Mouse (Mus musculus) left cerebral cortex, adult 11 months (tissue): ENCODE data around the gene Xrn1.
"Not testable (repeated sequence)": the region's sequence is repeated elsewhere in the genome, so short reads cannot be mapped to it uniquely, and the experiment has no call there.

ENCODE experiments used
- DNase-seq: peaks from one replicate; pipeline ENCODE4 v3.0.0; 2022; ENCODE audit warnings: low spot score

Gene Xrn1

GRCm38 (mm10) chr9:95954585-95955461 is at the start of gene Xrn1:
Xrn1 (plus strand) TSS chr9:95954760.
- peak; percentile 77 for DNase-seq

- DNase-seq: no peak
Observed at GRCm38 (mm10) chr9:95932855-95933254, 21.7 kb upstream of the Xrn1 start.

GRCm38 (mm10) chr9:95953658-95954057 is 902 bp upstream of the Xrn1 start:
- no peak for DNase-seq

- no peak for DNase-seq
Observed at GRCm38 (mm10) chr9:95954226-95954584, 355 bp upstream of the Xrn1 start.

- no peak for DNase-seq
Observed at GRCm38 (mm10) chr9:95957611-95958010, 3.1 kb downstream of the Xrn1 start.

- no peak for DNase-seq
Observed at GRCm38 (mm10) chr9:95958041-95958730, 3.6 kb downstream of the Xrn1 start.

- not testable (repeated sequence) for DNase-seq
Observed at GRCm38 (mm10) chr9:95958731-95959105, 4.2 kb downstream of the Xrn1 start.

GRCm38 (mm10) chr9:95959246-95959645 is 4.7 kb downstream of the Xrn1 start:
- no peak for DNase-seq

- DNase-seq: no peak
Observed at GRCm38 (mm10) chr9:95959732-95960428, 5.3 kb downstream of the Xrn1 start.

GRCm38 (mm10) chr9:95961058-95961457 is 6.5 kb downstream of the Xrn1 start:
- DNase-seq: no peak

GRCm38 (mm10) chr9:95964037-95964436 is 9.5 kb downstream of the Xrn1 start:
- DNase-seq: no peak

GRCm38 (mm10) chr9:95978279-95978678 is 23.7 kb downstream of the Xrn1 start:
- DNase-seq: no peak

GRCm38 (mm10) chr9:95979896-95980295 is 25.3 kb downstream of the Xrn1 start:
- no peak for DNase-seq

- DNase-seq: no peak
Observed at GRCm38 (mm10) chr9:95992255-95992654, 37.7 kb downstream of the Xrn1 start.

- DNase-seq: no peak
Observed at GRCm38 (mm10) chr9:96004455-96004854, 49.9 kb downstream of the Xrn1 start.

GRCm38 (mm10) chr9:96010664-96011063 is 56.1 kb downstream of the Xrn1 start:
- DNase-seq: no peak

GRCm38 (mm10) chr9:96023921-96024320 is 69.4 kb downstream of the Xrn1 start:
- no peak for DNase-seq

GRCm38 (mm10) chr9:96027913-96028312 is 73.4 kb downstream of the Xrn1 start:
- no peak for DNase-seq

GRCm38 (mm10) chr9:96028818-96029217 is 74.3 kb downstream of the Xrn1 start:
- DNase-seq: no peak

- no peak for DNase-seq
Observed at GRCm38 (mm10) chr9:96029886-96030285, 75.3 kb downstream of the Xrn1 start.

- DNase-seq: no peak
Observed at GRCm38 (mm10) chr9:96035371-96036086, 81.0 kb downstream of the Xrn1 start.

GRCm38 (mm10) chr9:96044214-96044613 is 89.7 kb downstream of the Xrn1 start:
- no peak for DNase-seq
